Mouse (Mus musculus) forebrain, embryonic 14.5 days (tissue): ENCODE results near the gene Olfr474. TPM values are rescaled to one million over a fixed set of nuclear protein-coding genes. Genes with fewer than 3 reads are reported as not detected.
"Not testable (repeated sequence)": the region's sequence is repeated elsewhere in the genome, so short reads cannot be mapped to it uniquely, and the experiment has no call there.

Experiments
- ATAC-seq: fragments of 200-750 bp; cut with Nextera tagmentation; 2 replicates; pipeline ENCODE4 v1.8.0; 2017; ENCODE audit warnings: mild to moderate bottlenecking, moderate library complexity
- DNase-seq: peaks from one replicate; pipeline ENCODE4 v3.0.0-alpha.2; 2015; ENCODE audit warnings: low spot score
- H3K27ac ChIP-seq: fragments of 300-500 bp; sonication (generic); 2 replicates; pipeline ENCODE4 v1.5.1; 2014; ENCODE audit warnings: low read depth, mild to moderate bottlenecking, control low read depth, low read length, moderate library complexity
- H3K27me3 ChIP-seq: fragments of 300-500 bp; sonication (generic); replicated peaks from 2 replicates; pipeline ENCODE4 v1.6.1; 2014; ENCODE audit warnings: low read length, control low read depth, mixed read lengths; ENCODE audit not compliant: control insufficient read depth, insufficient read depth
- H3K36me3 ChIP-seq: fragments of 300-500 bp; sonication (generic); 2 replicates; pipeline ENCODE4 v1.6.1; 2014; ENCODE audit warnings: low read length, control low read depth; ENCODE audit not compliant: control insufficient read depth, insufficient read depth
- H3K4me1 ChIP-seq: fragments of 300-500 bp; sonication (generic); 2 replicates; pipeline ENCODE4 v1.6.1; 2014; ENCODE audit warnings: antibody characterized with exemption, low read length, control low read depth; ENCODE audit not compliant: control insufficient read depth, insufficient read depth
- H3K4me2 ChIP-seq: fragments of 300-500 bp; sonication (generic); 2 replicates; pipeline ENCODE4 v1.6.1; 2014; ENCODE audit warnings: mild to moderate bottlenecking, control low read depth, low read length
- H3K4me3 ChIP-seq: fragments of 300-500 bp; sonication (generic); 2 replicates; pipeline ENCODE4 v1.5.1; 2014; ENCODE audit warnings: low read depth, low read length, control low read depth
- H3K9ac ChIP-seq: fragments of 300-500 bp; sonication (generic); 2 replicates; pipeline ENCODE4 v1.6.1; 2014; ENCODE audit warnings: mild to moderate bottlenecking, low read length, control low read depth, moderate library complexity
- H3K9me3 ChIP-seq: fragments of 300-500 bp; sonication (generic); replicated peaks from 2 replicates; pipeline ENCODE4 v1.6.1; 2016; ENCODE audit warnings: low read length, control low read depth, mixed read lengths; ENCODE audit not compliant: control insufficient read depth
- WGBS: fragments of 180-500 bp; shearing (Covaris S2); extraction: QIAGEN DNeasy Blood & Tissue Kit; methylation state at CpG from one replicate; pipeline ENCODE4 v1.1.7; 2014; 5-methylcytosine and 5-hydroxymethylcytosine counted together
- polyA plus RNA-seq: library from polyadenylated mRNA; unstranded; fragments of >200 nt; fragmentation: Nextera tagmentation; extraction: Ambion mirVana; gene quantifications from 2 replicates; pipeline ENCODE4 v1.2.1, GENCODE M21; 2014

Gene Olfr474
- not detected in 2 replicates for polyA plus RNA-seq

GRCm38 (mm10) chr7:107954343-107954742 lies at the start of gene Olfr474:
Olfr474 (plus strand) TSS chr7:107954643.
- Histone ChIP-seq H3K27me3 (no peaks in the 10 kb centered on the region), H3K9ac (no peak within 1 kb of the TSS), H3K27ac (no peak within 1 kb of the TSS), H3K36me3 (no peaks in the 10 kb centered on the region), H3K4me1 (no peaks in the 10 kb centered on the region), H3K4me3 (no peak within 1 kb of the TSS), H3K4me2 (no peak within 1 kb of the TSS), H3K9me3 (no peaks in the 10 kb centered on the region)
- no peak for ATAC-seq
- no peak for DNase-seq
- WGBS: 88% methylated on average over 1 of the region's 1 CpGs

- no peak for ATAC-seq
- H3K9ac ChIP-seq: no peak within 1 kb of the TSS
- WGBS: 100% methylated on average over 1 of the region's 1 CpGs
Observed at GRCm38 (mm10) chr7:107930146-107930545, 24.3 kb upstream of the Olfr474 start, which contains the start of gene Olfr473. Olfr473 (plus strand) TSS chr7:107930446.

GRCm38 (mm10) chr7:107952539-107952938 lies 1.9 kb upstream of the Olfr474 start:
- not testable (repeated sequence) for H3K4me3 ChIP-seq, H3K27me3 ChIP-seq, H3K36me3 ChIP-seq, DNase-seq, H3K27ac ChIP-seq, H3K9me3 ChIP-seq, H3K4me1 ChIP-seq, ATAC-seq, H3K9ac ChIP-seq, H3K4me2 ChIP-seq
- 97% methylated on average over 12 of the region's 12 CpGs for WGBS

More at GRCm38 (mm10) chr7:107930146-107930545, 24.3 kb upstream of the Olfr474 start, which contains the start of gene Olfr473:
- Histone ChIP-seq H3K27me3 (no peaks in the 10 kb centered on the region), H3K4me1 (no peaks in the 10 kb centered on the region), H3K27ac (no peak within 1 kb of the TSS), H3K4me3 (no peak within 1 kb of the TSS), H3K9me3 (no peaks in the 10 kb centered on the region), H3K36me3 (no peaks in the 10 kb centered on the region), H3K4me2 (no peak within 1 kb of the TSS)
- DNase-seq: no peak

- Histone ChIP-seq H3K9ac (no peak within 1 kb of the TSS), H3K36me3 (no peaks in the 10 kb centered on the region), H3K4me1 (no peaks in the 10 kb centered on the region), H3K27ac (no peak within 1 kb of the TSS), H3K9me3 (no peaks in the 10 kb centered on the region), H3K4me3 (no peak within 1 kb of the TSS), H3K4me2 (no peak within 1 kb of the TSS), H3K27me3 (no peaks in the 10 kb centered on the region)
- ATAC-seq (no peak), DNase-seq (no peak)
- WGBS: 78% methylated on average over 1 of the region's 1 CpGs
Observed at GRCm38 (mm10) chr7:107964503-107964902, 10.1 kb downstream of the Olfr474 start, which contains the start of gene Olfr476. Olfr476 (plus strand) TSS chr7:107964803.

- WGBS: 77% methylated on average over 2 of the region's 2 CpGs
Observed at GRCm38 (mm10) chr7:107986393-107986792, 31.9 kb downstream of the Olfr474 start, which contains the start of gene Olfr477. Olfr477 (plus strand) TSS chr7:107986693.

More at GRCm38 (mm10) chr7:107986393-107986792, 31.9 kb downstream of the Olfr474 start, which contains the start of gene Olfr477:
- H3K27ac ChIP-seq: no peak within 1 kb of the TSS
- no peak within 1 kb of the TSS for H3K4me3 ChIP-seq
- no peak for DNase-seq
- no peak within 1 kb of the TSS for H3K4me2 ChIP-seq
- ATAC-seq: no peak
- no peak within 1 kb of the TSS for H3K9ac ChIP-seq
- no peaks in the 10 kb centered on the region for H3K9me3 ChIP-seq
- H3K27me3 ChIP-seq: no peaks in the 10 kb centered on the region
- no peaks in the 10 kb centered on the region for H3K36me3 ChIP-seq
- H3K4me1 ChIP-seq: no peaks in the 10 kb centered on the region

Other genes with a start within 250 kb of the Olfr474 start
- gene Cyb5r2, start 196.6 kb upstream of the Olfr474 start, polyA plus RNA-seq: 0.10 TPM in 1 of 2 replicates, not detected in the other
- not detected in 2 replicates for gene Ovch2, start 153.4 kb upstream of the Olfr474 start, polyA plus RNA-seq
- not detected in 2 replicates for gene Olfr467, start 142.4 kb upstream of the Olfr474 start, polyA plus RNA-seq
- gene Olfr469, start 129.1 kb upstream of the Olfr474 start, polyA plus RNA-seq: not detected in 2 replicates
- not detected in 2 replicates for gene Olfr470, start 107.2 kb upstream of the Olfr474 start, polyA plus RNA-seq
- gene Olfr472, start 56.7 kb upstream of the Olfr474 start, polyA plus RNA-seq: not detected in 2 replicates
- gene Olfr473, start 24.2 kb upstream of the Olfr474 start, polyA plus RNA-seq: not detected in 2 replicates
- not detected in 2 replicates for gene Olfr476, start 10.2 kb downstream of the Olfr474 start, polyA plus RNA-seq
- not detected in 2 replicates for gene Olfr477, start 32.0 kb downstream of the Olfr474 start, polyA plus RNA-seq
- not detected in 2 replicates for gene Olfr478, start 79.3 kb downstream of the Olfr474 start, polyA plus RNA-seq
- gene Olfr479, start 96.0 kb downstream of the Olfr474 start, polyA plus RNA-seq: not detected in 2 replicates
- gene Olfr480, start 112.7 kb downstream of the Olfr474 start, polyA plus RNA-seq: not detected in 2 replicates
- gene Olfr481, start 125.2 kb downstream of the Olfr474 start, polyA plus RNA-seq: not detected in 2 replicates
- gene Olfr482, start 142.9 kb downstream of the Olfr474 start, polyA plus RNA-seq: 0.13 TPM in 1 of 2 replicates, not detected in the other
- gene Olfr483, start 146.2 kb downstream of the Olfr474 start, polyA plus RNA-seq: not detected in 2 replicates
- gene Olfr484, start 172.8 kb downstream of the Olfr474 start, polyA plus RNA-seq: not detected in 2 replicates
- gene Olfr485, start 205.2 kb downstream of the Olfr474 start, polyA plus RNA-seq: not detected in 2 replicates
- gene Olfr486, start 218.1 kb downstream of the Olfr474 start, polyA plus RNA-seq: not detected in 2 replicates